Mouse (Mus musculus) midbrain, postnatal 0 days (tissue): Measurements from ENCODE around the gene Uqcc2. TPM values are rescaled to one million over a fixed set of nuclear protein-coding genes. Genes with fewer than 3 reads are reported as not detected.

ENCODE experiments used
- ATAC-seq: fragments of 200-750 bp; cut with Nextera tagmentation; 2 replicates; pipeline ENCODE4 v1.8.0; 2017; ENCODE audit warnings: moderate number of reproducible peaks, mild to moderate bottlenecking, moderate TSS enrichment, moderate library complexity; ENCODE audit not compliant: low FRiP score
- DNase-seq: peaks from one replicate; pipeline ENCODE4 v3.0.0-alpha.2; 2015; ENCODE audit warnings: low spot score
- H3K27ac ChIP-seq: fragments of 300-500 bp; sonication (generic); 2 replicates; pipeline ENCODE4 v1.5.1; 2014; ENCODE audit warnings: low read depth, mild to moderate bottlenecking, low read length, mixed read lengths
- H3K27me3 ChIP-seq: fragments of 300-500 bp; sonication (generic); 2 replicates; pipeline ENCODE4 v1.6.1; 2014; ENCODE audit warnings: low read length, control low read depth, mixed read lengths; ENCODE audit not compliant: insufficient read depth
- H3K36me3 ChIP-seq: fragments of 300-500 bp; sonication (generic); 2 replicates; pipeline ENCODE4 v1.6.1; 2014; ENCODE audit warnings: low read length, control low read depth, mixed read lengths; ENCODE audit not compliant: insufficient read depth
- H3K4me1 ChIP-seq: fragments of 300-500 bp; sonication (generic); 2 replicates; pipeline ENCODE4 v1.6.1; 2014; ENCODE audit warnings: mild to moderate bottlenecking, control low read depth, antibody characterized with exemption, low read length, mixed read lengths; ENCODE audit not compliant: insufficient read depth
- H3K4me2 ChIP-seq: fragments of 300-500 bp; sonication (generic); 2 replicates; pipeline ENCODE4 v1.6.1; 2014; ENCODE audit warnings: low read depth, mild to moderate bottlenecking, low read length, mixed read lengths; ENCODE audit not compliant: poor library complexity, severe bottlenecking
- H3K4me3 ChIP-seq: fragments of 300-500 bp; sonication (generic); 2 replicates; pipeline ENCODE4 v1.5.1; 2014; ENCODE audit warnings: low read depth, mild to moderate bottlenecking, low read length, moderate library complexity
- H3K9ac ChIP-seq: fragments of 300-500 bp; sonication (generic); replicated peaks from 2 replicates; pipeline ENCODE4 v1.6.1; 2014; ENCODE audit warnings: mild to moderate bottlenecking, low read length, moderate library complexity, mixed read lengths; ENCODE audit not compliant: poor library complexity, severe bottlenecking
- H3K9me3 ChIP-seq: fragments of 300-500 bp; sonication (generic); 2 replicates; pipeline ENCODE4 v1.6.1; 2016; ENCODE audit warnings: low read length, control low read depth
- CTCF ChIP-seq: IDR thresholded peaks from 2 replicates; pipeline ENCODE4 v1.5.1; 2016; ENCODE audit warnings: antibody characterized with exemption, mild to moderate bottlenecking
- WGBS: fragments of 180-500 bp; shearing (Covaris S2); extraction: QIAGEN DNeasy Blood & Tissue Kit; methylation state at CpG from one replicate; pipeline ENCODE4 v1.1.7; 2014; 5-methylcytosine and 5-hydroxymethylcytosine counted together
- polyA plus RNA-seq: library from polyadenylated mRNA; unstranded; fragments of >200 nt; fragmentation: Nextera tagmentation; extraction: Ambion mirVana; gene quantifications from 2 replicates; pipeline ENCODE4 v1.2.1, GENCODE M21; 2015
- total RNA-seq: library from RNA; depleted of rRNA; stranded (reverse); fragments of >200 nt; gene quantifications from 2 replicates; pipeline ENCODE4 v1.2.3, GENCODE M21; 2014

Gene Uqcc2
- total and polyA plus RNA-seq, 2 experiments from 2014 or later, result 213 to 453 TPM

- TF ChIP-seq CTCF, result no peak
- Histone ChIP-seq H3K9ac (no peak overlapping the region), H3K4me3 (no peak overlapping the region), H3K36me3 (no peaks in the 10 kb centered on the region), H3K27me3 (no peaks in the 10 kb centered on the region), H3K9me3 (no peaks in the 10 kb centered on the region), H3K4me1 (no peaks in the 10 kb centered on the region), H3K27ac (no peak overlapping the region), H3K4me2 (no peak overlapping the region)
- DNase-seq, result no peak
- 66% methylated on average over 6 of the region's 6 CpGs for WGBS
- no peak for ATAC-seq
Observed at GRCm38 (mm10) chr17:27107936-27108335, 25.8 kb downstream of the Uqcc2 start.

GRCm38 (mm10) chr17:27106745-27107144 is 27.0 kb downstream of the Uqcc2 start:
- Histone ChIP-seq H3K4me2 (no peak overlapping the region), H3K9me3 (no peaks in the 10 kb centered on the region), H3K4me1 (no peaks in the 10 kb centered on the region), H3K27ac (no peak overlapping the region), H3K36me3 (no peaks in the 10 kb centered on the region), H3K9ac (no peak overlapping the region), H3K4me3 (no peak overlapping the region), H3K27me3 (no peaks in the 10 kb centered on the region)
- no peak for DNase-seq
- peak; percentile 60 for TF ChIP-seq CTCF
- 85% methylated on average over 9 of the region's 9 CpGs for WGBS
- no peak for ATAC-seq

- 77% methylated on average over 16 of the region's 18 CpGs for WGBS
- H3K27me3 ChIP-seq, result no peaks in the 10 kb centered on the region
- no peak for DNase-seq
Observed at GRCm38 (mm10) chr17:27105698-27106470, 27.8 kb downstream of the Uqcc2 start.

GRCm38 (mm10) chr17:27101675-27102074 is 32.0 kb downstream of the Uqcc2 start:
- DNase-seq, result no peak
- Histone ChIP-seq H3K9ac (no peak overlapping the region), H3K4me2 (no peak overlapping the region), H3K36me3 (no peaks in the 10 kb centered on the region), H3K4me3 (no peak overlapping the region), H3K27ac (no peak overlapping the region), H3K27me3 (no peaks in the 10 kb centered on the region), H3K4me1 (no peaks in the 10 kb centered on the region), H3K9me3 (no peaks in the 10 kb centered on the region)
- no peak for ATAC-seq
- TF ChIP-seq CTCF, result no peak
- WGBS, result 85% methylated on average over 5 of the region's 5 CpGs

More at GRCm38 (mm10) chr17:27105698-27106470, 27.8 kb downstream of the Uqcc2 start:
- no peak overlapping the region for H3K9ac ChIP-seq
- ATAC-seq, result no peak
- H3K4me3 ChIP-seq, result no peak overlapping the region
- H3K9me3 ChIP-seq, result no peaks in the 10 kb centered on the region
- no peak overlapping the region for H3K27ac ChIP-seq
- no peaks in the 10 kb centered on the region for H3K4me1 ChIP-seq
- no peaks in the 10 kb centered on the region for H3K36me3 ChIP-seq
- TF ChIP-seq CTCF, result no peak
- H3K4me2 ChIP-seq, result no peak overlapping the region

GRCm38 (mm10) chr17:27095690-27096089 is 38.0 kb downstream of the Uqcc2 start:
- no peak for ATAC-seq

GRCm38 (mm10) chr17:27090068-27090467 is 43.6 kb downstream of the Uqcc2 start:
- H3K36me3 ChIP-seq, result no peaks in the 10 kb centered on the region
- no peak overlapping the region for H3K4me3 ChIP-seq
- no peaks in the 10 kb centered on the region for H3K27me3 ChIP-seq
- H3K27ac ChIP-seq, result no peak overlapping the region
- no peak overlapping the region for H3K4me2 ChIP-seq
- H3K4me1 ChIP-seq, result no peaks in the 10 kb centered on the region
- DNase-seq, result no peak
- TF ChIP-seq CTCF, result no peak
- no peaks in the 10 kb centered on the region for H3K9me3 ChIP-seq
- H3K9ac ChIP-seq, result no peak overlapping the region
- WGBS, result 80% methylated on average over 9 of the region's 9 CpGs
- no peak for ATAC-seq

More at GRCm38 (mm10) chr17:27095690-27096089, 38.0 kb downstream of the Uqcc2 start:
- no peaks in the 10 kb centered on the region for H3K27me3 ChIP-seq
- peak; percentile 70 for DNase-seq
- H3K9ac ChIP-seq, result no peak overlapping the region
- no peaks in the 10 kb centered on the region for H3K4me1 ChIP-seq
- 22% methylated on average over 13 of the region's 13 CpGs for WGBS
- H3K4me3 ChIP-seq, result no peak overlapping the region
- peak; percentile 66 for TF ChIP-seq CTCF
- no peak overlapping the region for H3K4me2 ChIP-seq
- no peak overlapping the region for H3K27ac ChIP-seq
- no peaks in the 10 kb centered on the region for H3K36me3 ChIP-seq
- H3K9me3 ChIP-seq, result no peaks in the 10 kb centered on the region
